Mouse (Mus musculus): Measurements from ENCODE around the gene Vta1. TPM values are rescaled to one million over a fixed set of nuclear protein-coding genes. Genes with fewer than 3 reads are reported as not detected.

Gene Vta1
- total RNA-seq (2014; rRNA removed; ENCODE audit: low replicate concordance): 25.0 and 56.8 TPM in 2 replicates
- 66.0 and 66.9 TPM in 2 replicates for polyA plus RNA-seq (2015; fragmentation: Nextera tagmentation; extraction: Ambion mirVana)

DNA sequence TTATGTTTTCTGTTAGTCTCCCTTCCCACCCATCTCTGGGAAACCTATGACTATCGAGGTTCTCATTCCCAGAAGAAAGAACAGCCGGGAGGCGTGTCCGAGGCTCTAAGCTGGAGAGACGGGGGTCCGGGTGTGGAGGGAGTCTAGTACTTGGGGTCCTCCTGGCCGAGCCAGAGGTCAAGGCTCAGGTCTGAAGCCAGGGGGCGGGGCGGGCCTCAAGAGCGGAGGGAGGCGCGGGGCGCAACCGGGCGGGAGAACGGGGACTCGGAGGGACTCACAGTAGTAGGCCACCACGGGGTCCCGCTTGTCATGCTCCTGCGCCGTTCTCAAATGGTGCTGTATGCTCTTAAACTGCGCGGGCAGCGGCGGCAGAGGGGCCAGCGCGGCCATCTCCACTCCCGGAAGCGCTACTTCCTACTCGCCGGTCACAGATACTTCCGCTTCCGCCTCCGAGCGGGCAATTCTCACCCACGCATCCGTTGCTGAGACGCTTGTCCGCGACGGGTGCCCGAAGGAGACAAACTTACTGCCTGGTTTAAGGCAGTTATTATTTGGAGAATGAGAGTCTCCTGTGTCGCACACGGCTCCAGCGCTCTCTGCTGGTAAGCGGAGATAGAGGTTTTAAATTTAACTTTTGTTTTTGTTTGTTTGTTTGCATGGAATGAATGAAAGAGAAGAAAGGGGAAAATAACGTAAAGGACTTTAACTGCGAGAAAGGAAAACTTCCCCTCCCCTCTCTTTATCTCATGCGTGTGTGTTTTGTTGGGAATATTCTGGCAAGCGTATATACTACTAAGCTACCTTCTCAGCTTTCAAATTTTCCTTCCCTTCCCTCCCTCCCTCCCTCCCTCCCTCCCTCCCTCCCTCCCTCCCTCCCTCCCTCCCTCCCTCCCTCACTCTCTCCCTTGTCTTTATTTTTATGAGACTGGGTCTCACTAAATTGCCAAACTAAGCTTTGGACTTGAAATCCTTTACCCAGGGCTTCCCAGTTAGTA lies at the start of gene Vta1, which contains the start of gene Nmbr:
TSS of gene Vta1 (minus strand) at position 489 of the 995 bp plus-strand sequence.
TSS of gene Nmbr (plus strand) at position 520 of the 995 bp plus-strand sequence.
- H3K27me3 ChIP-seq (ENCODE audit: control insufficient read depth, insufficient read depth, low read length): no peaks in the 10 kb centered on the region
- peak within 1 kb of the TSS; percentile 63 for H3K4me2 ChIP-seq (ENCODE audit: low read depth, low read length)
- TF ChIP-seq CTCF (IDR thresholded peaks at IDR 0.05; ENCODE audit: low read depth): peak; percentile 89
- peak; percentile 74 for TF ChIP-seq EP300 (IDR thresholded peaks at IDR 0.05; ENCODE audit: low read depth)
- peak within 1 kb of the TSS; percentile 72 for H3K9ac ChIP-seq (replicated peaks; ENCODE audit: low read depth, low read length)
- peaks cover 9% of the 10 kb centered on the region for H3K4me1 ChIP-seq (ENCODE audit: control insufficient read depth, insufficient read depth)
- H3K36me3 ChIP-seq (replicated peaks; ENCODE audit: control insufficient read depth, insufficient read depth, low read length): no peaks in the 10 kb centered on the region
- H3K27ac ChIP-seq (ENCODE audit: low read depth): peak within 1 kb of the TSS; percentile 58
- ATAC-seq (ENCODE audit: insufficient read depth, low read depth) (peak; percentile 98), DNase-seq (ENCODE audit: low spot score) (peak; percentile 97)
- H3K9me3 ChIP-seq (replicated peaks; ENCODE audit: control insufficient read depth, low read length): no peaks in the 10 kb centered on the region
- peak within 1 kb of the TSS; percentile 76 for H3K4me3 ChIP-seq (ENCODE audit: low read depth, low read length)
- under 1% methylated on average over 50 of the region's 50 CpGs for WGBS

DNA sequence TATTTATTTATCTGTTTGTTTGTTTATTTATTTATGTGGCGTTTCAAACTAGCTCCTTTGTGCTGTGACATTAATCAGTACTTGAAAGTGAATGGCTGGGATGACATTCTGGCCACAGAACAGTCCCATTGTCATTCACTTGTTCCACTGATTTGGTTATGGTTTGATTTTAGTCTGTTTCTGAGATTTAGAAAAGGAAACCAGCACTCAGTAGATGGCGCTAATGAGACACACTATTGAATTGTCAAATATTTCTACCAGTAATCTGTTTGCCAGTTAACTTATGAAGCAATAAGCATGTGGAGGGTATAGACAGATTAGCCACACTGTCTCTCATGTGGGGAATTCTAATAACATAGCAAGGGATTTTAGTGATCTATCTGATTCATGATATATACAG lies 28.9 kb upstream of the Vta1 start:
- Histone ChIP-seq H3K9me3 (replicated peaks; ENCODE audit: control insufficient read depth, low read length) (no peaks in the 10 kb centered on the region), H3K9ac (replicated peaks; ENCODE audit: low read depth, low read length) (no peak overlapping the region), H3K27me3 (ENCODE audit: control insufficient read depth, insufficient read depth, low read length) (no peaks in the 10 kb centered on the region), H3K4me3 (ENCODE audit: low read depth, low read length) (no peak overlapping the region), H3K4me2 (ENCODE audit: low read depth, low read length) (no peak overlapping the region), H3K4me1 (ENCODE audit: control insufficient read depth, insufficient read depth) (no peaks in the 10 kb centered on the region), H3K27ac (ENCODE audit: low read depth) (no peak overlapping the region), H3K36me3 (replicated peaks; ENCODE audit: control insufficient read depth, insufficient read depth, low read length) (no peaks in the 10 kb centered on the region)
- TF ChIP-seq CTCF (IDR thresholded peaks at IDR 0.05; ENCODE audit: low read depth): peak; percentile 56
- TF ChIP-seq EP300 (IDR thresholded peaks at IDR 0.05; ENCODE audit: low read depth): no peak
- DNase-seq (ENCODE audit: low spot score) (peak; percentile 37), ATAC-seq (ENCODE audit: insufficient read depth, low read depth) (no peak)
- WGBS: 11% methylated on average over 2 of the region's 2 CpGs

DNA sequence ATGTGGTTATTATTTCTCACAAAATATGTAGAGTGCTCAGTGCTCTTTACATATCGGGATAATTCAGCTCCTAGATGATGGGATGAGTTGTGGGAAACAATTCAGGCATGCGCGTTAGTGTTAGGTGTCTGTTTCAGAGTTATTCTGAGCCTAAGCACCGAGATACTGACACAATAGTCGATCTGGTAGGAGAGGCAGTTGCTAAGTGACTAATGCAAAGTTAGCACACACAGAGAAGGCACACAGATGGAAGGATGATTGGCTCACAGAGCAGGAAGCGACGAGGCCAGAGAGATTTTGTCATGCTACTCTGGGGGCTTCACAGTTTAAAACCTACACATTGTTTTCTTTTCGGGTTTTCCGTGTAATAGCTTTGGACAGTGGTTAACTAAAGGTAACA lies 20.3 kb upstream of the Vta1 start:
- no peaks in the 10 kb centered on the region for H3K27me3 ChIP-seq (ENCODE audit: control insufficient read depth, insufficient read depth, low read length)
- H3K27ac ChIP-seq (ENCODE audit: low read depth): no peak overlapping the region
- no peak for TF ChIP-seq CTCF (IDR thresholded peaks at IDR 0.05; ENCODE audit: low read depth)
- no peak for TF ChIP-seq EP300 (IDR thresholded peaks at IDR 0.05; ENCODE audit: low read depth)
- no peaks in the 10 kb centered on the region for H3K4me1 ChIP-seq (ENCODE audit: control insufficient read depth, insufficient read depth)
- H3K9ac ChIP-seq (replicated peaks; ENCODE audit: low read depth, low read length): no peak overlapping the region
- DNase-seq (ENCODE audit: low spot score) (no peak), ATAC-seq (ENCODE audit: insufficient read depth, low read depth) (no peak)
- H3K36me3 ChIP-seq (replicated peaks; ENCODE audit: control insufficient read depth, insufficient read depth, low read length): no peaks in the 10 kb centered on the region
- 45% methylated on average over 9 of the region's 9 CpGs for WGBS
- H3K9me3 ChIP-seq (replicated peaks; ENCODE audit: control insufficient read depth, low read length): no peaks in the 10 kb centered on the region
- no peak overlapping the region for H3K4me3 ChIP-seq (ENCODE audit: low read depth, low read length)
- no peak overlapping the region for H3K4me2 ChIP-seq (ENCODE audit: low read depth, low read length)

DNA sequence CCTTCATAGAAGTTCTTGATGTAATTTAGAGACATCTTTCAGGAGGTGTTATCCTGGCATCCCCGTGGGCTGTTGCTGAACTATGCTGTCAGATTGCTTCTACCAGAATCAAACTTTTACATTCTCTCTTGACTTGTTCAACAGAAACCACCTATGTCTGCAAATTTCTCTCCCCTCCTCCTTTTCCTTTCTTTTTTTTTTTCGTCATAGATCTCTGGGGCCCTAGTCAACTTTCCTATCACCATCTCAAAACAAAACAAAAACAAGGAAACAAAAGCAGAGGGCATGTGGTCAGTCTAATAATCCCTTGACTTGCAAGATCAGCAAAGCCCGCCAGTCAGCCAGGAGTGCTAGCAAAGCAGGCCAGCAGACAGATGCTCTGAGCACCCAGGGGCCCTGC lies 12.8 kb upstream of the Vta1 start, which contains the start of gene Gje1:
TSS of gene Gje1 (minus strand) at position 101 of the 400 bp plus-strand sequence.
- H3K27ac ChIP-seq (ENCODE audit: low read depth): no peak within 1 kb of the TSS
- no peak within 1 kb of the TSS for H3K4me3 ChIP-seq (ENCODE audit: low read depth, low read length)
- no peak for TF ChIP-seq CTCF (IDR thresholded peaks at IDR 0.05; ENCODE audit: low read depth)
- TF ChIP-seq EP300 (IDR thresholded peaks at IDR 0.05; ENCODE audit: low read depth): no peak
- H3K4me2 ChIP-seq (ENCODE audit: low read depth, low read length): no peak within 1 kb of the TSS
- no peaks in the 10 kb centered on the region for H3K27me3 ChIP-seq (ENCODE audit: control insufficient read depth, insufficient read depth, low read length)
- DNase-seq (ENCODE audit: low spot score): no peak
- no peaks in the 10 kb centered on the region for H3K9me3 ChIP-seq (replicated peaks; ENCODE audit: control insufficient read depth, low read length)
- 60% methylated on average over 3 of the region's 3 CpGs for WGBS
- no peak within 1 kb of the TSS for H3K9ac ChIP-seq (replicated peaks; ENCODE audit: low read depth, low read length)
- no peaks in the 10 kb centered on the region for H3K4me1 ChIP-seq (ENCODE audit: control insufficient read depth, insufficient read depth)
- ATAC-seq (ENCODE audit: insufficient read depth, low read depth): no peak
- no peaks in the 10 kb centered on the region for H3K36me3 ChIP-seq (replicated peaks; ENCODE audit: control insufficient read depth, insufficient read depth, low read length)

DNA sequence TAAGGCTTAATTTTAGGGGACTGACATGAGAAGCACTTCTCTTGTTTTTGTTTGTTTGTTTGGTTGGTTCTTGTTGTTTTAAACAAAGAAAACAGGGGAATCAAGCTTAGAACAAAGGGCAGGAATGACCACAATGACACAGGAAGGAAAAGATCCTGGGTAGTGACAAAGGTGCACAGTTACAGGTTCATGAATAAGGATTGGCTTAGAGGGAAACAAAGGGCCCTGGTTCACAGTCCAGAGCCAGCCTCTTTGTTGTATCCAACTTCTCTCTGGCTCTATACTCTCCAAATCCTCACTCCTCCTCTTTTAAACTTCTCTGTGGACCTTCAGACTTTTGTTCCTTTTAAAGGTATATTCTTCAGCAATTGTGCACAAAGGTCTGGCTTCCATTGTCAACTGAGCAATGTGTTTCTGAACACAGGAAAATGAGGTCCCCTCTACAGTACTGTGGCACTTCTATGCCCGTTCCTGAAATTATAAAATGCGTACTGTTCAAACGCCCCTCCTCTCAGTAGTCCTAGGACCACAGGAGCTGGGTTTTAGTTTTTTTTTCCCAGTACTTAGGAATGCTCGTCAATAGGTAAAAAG lies 1.4 kb downstream of the Vta1 start:
- Histone ChIP-seq H3K4me2 (ENCODE audit: low read depth, low read length) (peak overlapping the region; percentile 63), H3K27me3 (ENCODE audit: control insufficient read depth, insufficient read depth, low read length) (no peaks in the 10 kb centered on the region), H3K27ac (ENCODE audit: low read depth) (no peak overlapping the region), H3K9me3 (replicated peaks; ENCODE audit: control insufficient read depth, low read length) (no peaks in the 10 kb centered on the region), H3K4me1 (ENCODE audit: control insufficient read depth, insufficient read depth) (peaks cover 9% of the 10 kb centered on the region), H3K4me3 (ENCODE audit: low read depth, low read length) (peak overlapping the region; percentile 76), H3K9ac (replicated peaks; ENCODE audit: low read depth, low read length) (no peak overlapping the region; the same call in 1 of the 2 replicates), H3K36me3 (replicated peaks; ENCODE audit: control insufficient read depth, insufficient read depth, low read length) (no peaks in the 10 kb centered on the region)
- ATAC-seq (ENCODE audit: insufficient read depth, low read depth) (no peak), DNase-seq (ENCODE audit: low spot score) (no peak)
- 59% methylated on average over 4 of the region's 4 CpGs for WGBS
- TF ChIP-seq CTCF (IDR thresholded peaks at IDR 0.05; ENCODE audit: low read depth): no peak
- no peak for TF ChIP-seq EP300 (IDR thresholded peaks at IDR 0.05; ENCODE audit: low read depth)

Measured in heart, postnatal 0 days (tissue).